Mouse (Mus musculus) bone marrow, adult 2 months (tissue): ENCODE data around the gene Grrp1. TPM values are rescaled to one million over a fixed set of nuclear protein-coding genes. Genes with fewer than 3 reads are reported as not detected.

Source experiments
- H3K27ac ChIP-seq: fragments of 200-500 bp; 2 replicates; pipeline ENCODE4 v1.5.1; 2012; ENCODE audit warnings: low read depth, mild to moderate bottlenecking, control low read depth, inconsistent platforms, low read length; ENCODE audit not compliant: control insufficient read depth, poor library complexity, insufficient read depth
- H3K4me1 ChIP-seq: fragments of 200-500 bp; 2 replicates; pipeline ENCODE4 v1.6.1; 2011; ENCODE audit warnings: low read length; ENCODE audit not compliant: control insufficient read depth, insufficient read depth
- H3K4me3 ChIP-seq: fragments of 200-500 bp; replicated peaks from 2 replicates; pipeline ENCODE3; 2011; ENCODE audit warnings: mild to moderate bottlenecking, low read depth, low read length, control low read depth; ENCODE audit not compliant: control insufficient read depth
- CTCF ChIP-seq: fragments of 200-500 bp; IDR thresholded peaks from 2 replicates; pipeline ENCODE4 v1.5.1; 2011; ENCODE audit warnings: low read length, control low read depth; ENCODE audit not compliant: control insufficient read depth, insufficient read depth
- POLR2A ChIP-seq: fragments of 200-500 bp; IDR thresholded peaks from 2 replicates; pipeline ENCODE4 v1.6.1; 2011; ENCODE audit warnings: low read depth, mild to moderate bottlenecking, control low read depth, low read length, borderline replicate concordance; ENCODE audit not compliant: control insufficient read depth
- WGBS: fragments of 180-500 bp; shearing (Covaris S2); methylation state at CpG from one replicate; pipeline ENCODE4 v1.1.7; 2018; 5-methylcytosine and 5-hydroxymethylcytosine counted together
- polyA plus RNA-seq: library from polyadenylated mRNA; stranded (reverse); fragments of >200 nt; gene quantifications from 2 replicates; pipeline ENCODE4 v1.2.4, GENCODE M21; 2011; ENCODE audit warnings: low replicate concordance; ENCODE audit not compliant: missing spikeins, insufficient read depth, insufficient read length

Gene Grrp1
- polyA plus RNA-seq, 1 experiment: 7.5 TPM

DNA sequence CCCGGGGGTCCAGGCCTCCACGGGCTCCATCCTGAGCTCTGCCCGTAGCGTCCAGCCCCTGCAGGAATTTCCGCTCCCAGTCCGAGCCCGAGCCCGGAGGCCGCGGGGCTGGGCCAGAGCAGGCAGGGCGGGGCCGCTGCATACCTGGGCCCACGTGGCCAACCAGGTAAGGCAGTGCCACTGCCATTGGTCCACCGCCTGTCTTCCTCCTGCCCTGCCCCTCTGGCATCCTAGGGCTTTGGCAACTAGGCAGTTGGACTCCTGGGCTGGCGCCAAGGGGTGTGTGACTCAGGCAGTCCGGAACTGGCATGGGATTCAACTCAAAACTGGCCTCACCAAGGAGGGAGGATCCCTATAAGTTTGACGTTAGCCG lies 15.6 kb downstream of the Grrp1 start, which contains the start of gene Cnksr1:
Cnksr1 (minus strand) TSS at position 121 of the 373 bp plus-strand sequence.
- Histone ChIP-seq H3K4me1 (no peaks in the 10 kb centered on the region), H3K27ac (no peak within 1 kb of the TSS), H3K4me3 (no peak within 1 kb of the TSS)
- TF ChIP-seq POLR2A (no peak), CTCF (no peak)
- WGBS: 18% methylated on average over 18 of the region's 18 CpGs

DNA sequence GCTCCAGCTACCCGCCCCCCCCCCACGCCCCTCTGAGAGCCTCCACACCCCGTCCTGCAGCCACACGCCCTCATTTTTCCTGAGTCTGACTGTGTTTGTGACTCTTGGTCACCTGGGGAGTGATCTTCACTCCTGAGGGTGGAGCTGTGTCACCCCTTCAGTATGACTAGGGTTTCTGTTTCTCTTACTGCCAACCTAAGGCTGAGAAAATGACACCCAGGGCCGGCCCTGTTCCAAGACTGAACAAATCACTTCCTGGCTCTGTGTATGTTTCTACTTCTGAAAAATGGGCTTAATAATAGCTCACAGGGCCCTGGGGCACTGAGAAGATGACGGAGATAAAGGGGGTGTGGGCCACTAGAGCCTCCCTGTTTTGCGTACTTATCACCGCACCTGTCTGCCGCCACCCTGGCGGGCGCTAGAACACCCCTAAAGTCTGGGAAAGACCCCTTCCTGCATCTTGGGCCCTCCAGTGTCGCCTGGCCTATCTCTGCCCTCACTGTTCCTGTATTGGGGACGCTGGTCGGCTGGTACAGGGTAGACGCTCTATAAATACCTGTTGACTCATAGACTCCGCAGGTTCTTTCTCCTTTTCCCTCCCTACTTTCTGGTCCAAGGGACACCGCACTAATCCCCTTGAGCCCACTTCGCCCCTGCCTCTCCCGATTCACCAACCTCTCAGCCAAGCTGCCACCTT lies 16.2 kb downstream of the Grrp1 start:
- Histone ChIP-seq H3K4me3 (no peak overlapping the region), H3K27ac (no peak overlapping the region), H3K4me1 (no peaks in the 10 kb centered on the region)
- 69% methylated on average over 19 of the region's 19 CpGs for WGBS
- TF ChIP-seq POLR2A: no peak
- no peak for TF ChIP-seq CTCF

DNA sequence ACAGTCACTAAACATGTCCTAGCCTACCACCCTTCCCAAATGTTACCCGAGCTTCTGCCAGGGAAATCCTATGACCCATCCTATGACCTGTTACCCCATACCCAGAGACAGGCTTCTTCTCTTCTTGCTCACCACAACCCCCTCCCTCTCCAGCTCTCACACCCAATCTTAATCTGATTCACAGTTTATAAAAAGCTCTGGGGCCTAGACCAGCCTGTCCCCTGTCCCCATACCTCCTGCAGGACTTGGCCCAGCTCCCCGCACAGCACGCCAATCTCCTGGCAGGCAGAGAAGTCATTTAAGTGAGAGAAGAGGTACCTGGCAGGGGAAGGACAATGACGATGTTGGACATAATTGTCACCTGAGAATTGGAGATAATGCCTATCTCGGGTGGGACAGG lies 19.0 kb downstream of the Grrp1 start:
- TF ChIP-seq POLR2A (no peak), CTCF (no peak)
- Histone ChIP-seq H3K4me1 (no peaks in the 10 kb centered on the region), H3K27ac (no peak overlapping the region), H3K4me3 (no peak overlapping the region)
- WGBS: 67% methylated on average over 5 of the region's 5 CpGs

DNA sequence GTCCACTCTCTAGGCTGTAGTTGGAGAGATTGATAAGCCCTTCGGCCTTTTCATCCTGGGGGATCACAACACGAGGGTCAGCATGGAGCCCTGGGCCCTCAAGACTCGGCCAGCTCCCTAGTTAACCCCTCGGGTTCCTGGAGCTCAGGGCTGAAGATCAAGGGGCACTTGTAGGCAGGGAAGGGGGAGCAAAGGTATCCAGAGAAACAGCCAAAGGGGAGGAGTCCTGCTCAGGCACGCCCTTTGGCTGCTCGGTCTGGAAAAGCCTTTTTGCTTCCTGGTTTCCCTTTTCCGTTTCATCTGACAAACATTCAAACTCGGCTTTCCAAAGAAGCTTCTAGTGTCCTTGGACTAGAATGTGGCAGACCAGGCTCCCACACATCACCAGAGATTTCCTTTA lies 23.5 kb downstream of the Grrp1 start:
- no peak overlapping the region for H3K27ac ChIP-seq
- H3K4me3 ChIP-seq: no peak overlapping the region
- H3K4me1 ChIP-seq: no peaks in the 10 kb centered on the region
- TF ChIP-seq POLR2A: no peak
- no peak for TF ChIP-seq CTCF
- WGBS: 61% methylated on average over 8 of the region's 8 CpGs

DNA sequence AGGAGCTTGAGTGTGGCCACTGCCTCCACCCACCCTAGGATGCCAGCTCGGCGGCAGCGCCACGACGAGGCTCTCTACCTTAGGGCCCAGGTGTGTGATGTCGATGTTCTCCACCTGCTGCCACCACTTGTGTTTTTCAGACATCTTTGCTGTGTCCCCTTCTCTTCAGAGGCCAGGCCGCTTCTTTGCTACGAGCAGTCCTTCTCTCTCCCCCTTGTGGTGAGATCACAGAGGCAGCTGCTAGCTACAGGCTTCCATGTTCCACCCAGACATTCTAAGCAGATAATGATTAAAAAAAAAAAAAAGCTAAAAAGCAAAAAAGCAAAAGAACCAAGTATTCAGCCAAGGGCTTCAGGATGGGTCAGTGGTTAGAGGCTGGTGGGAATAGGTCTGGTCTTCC lies 26.7 kb downstream of the Grrp1 start, which contains the start of gene Catsper4:
Catsper4 (minus strand) TSS at position 190 of the 400 bp plus-strand sequence.
- 75% methylated on average over 8 of the region's 8 CpGs for WGBS
- TF ChIP-seq POLR2A: no peak
- 0 out of 2 replicates have a peak, but pooled peaks have one; percentile 5 for TF ChIP-seq CTCF
- Histone ChIP-seq H3K4me1 (no peaks in the 10 kb centered on the region), H3K27ac (no peak within 1 kb of the TSS), H3K4me3 (no peak within 1 kb of the TSS)

DNA sequence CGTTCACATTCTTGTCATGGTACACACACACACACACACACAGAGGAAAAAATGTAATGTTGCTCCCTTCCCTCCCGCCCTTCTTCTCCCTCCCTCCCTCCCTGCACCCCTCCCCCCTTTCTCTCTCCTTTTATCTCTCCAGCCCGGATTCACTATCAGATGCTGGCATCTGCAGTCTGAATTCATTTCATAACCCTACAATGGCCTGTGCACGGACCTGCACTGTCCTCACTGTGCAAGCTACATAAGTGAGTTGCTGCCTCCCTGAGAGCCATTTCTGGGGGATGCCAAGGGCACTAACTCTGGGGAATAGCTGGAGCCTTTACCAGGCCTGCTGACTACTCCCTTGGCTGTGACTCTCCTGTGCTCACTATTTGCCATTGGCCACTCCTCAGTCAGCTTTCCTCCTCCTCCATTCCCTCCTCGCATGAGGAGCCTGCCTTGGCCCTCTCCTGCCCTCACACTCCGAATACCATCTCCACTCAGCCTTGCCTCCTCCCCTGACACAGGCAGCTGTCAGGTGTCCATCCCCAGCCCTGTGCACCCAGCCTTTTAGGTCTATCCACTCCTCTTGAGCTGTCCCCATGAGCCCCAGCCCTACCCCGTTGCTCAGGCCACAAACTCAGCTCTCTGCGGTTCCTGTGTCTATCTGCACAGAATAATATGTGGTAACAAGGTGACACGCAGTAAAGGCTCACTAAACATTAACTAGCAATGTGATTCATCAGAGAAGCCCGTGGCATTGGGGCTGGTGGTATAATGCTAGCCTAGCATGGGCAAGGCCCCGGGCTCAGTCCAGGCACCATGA lies 30.9 kb downstream of the Grrp1 start:
- H3K27ac ChIP-seq: no peak overlapping the region
- no peak overlapping the region for H3K4me3 ChIP-seq
- no peak for TF ChIP-seq POLR2A
- TF ChIP-seq CTCF: no peak
- no peaks in the 10 kb centered on the region for H3K4me1 ChIP-seq
- WGBS: 69% methylated on average over 11 of the region's 11 CpGs

DNA sequence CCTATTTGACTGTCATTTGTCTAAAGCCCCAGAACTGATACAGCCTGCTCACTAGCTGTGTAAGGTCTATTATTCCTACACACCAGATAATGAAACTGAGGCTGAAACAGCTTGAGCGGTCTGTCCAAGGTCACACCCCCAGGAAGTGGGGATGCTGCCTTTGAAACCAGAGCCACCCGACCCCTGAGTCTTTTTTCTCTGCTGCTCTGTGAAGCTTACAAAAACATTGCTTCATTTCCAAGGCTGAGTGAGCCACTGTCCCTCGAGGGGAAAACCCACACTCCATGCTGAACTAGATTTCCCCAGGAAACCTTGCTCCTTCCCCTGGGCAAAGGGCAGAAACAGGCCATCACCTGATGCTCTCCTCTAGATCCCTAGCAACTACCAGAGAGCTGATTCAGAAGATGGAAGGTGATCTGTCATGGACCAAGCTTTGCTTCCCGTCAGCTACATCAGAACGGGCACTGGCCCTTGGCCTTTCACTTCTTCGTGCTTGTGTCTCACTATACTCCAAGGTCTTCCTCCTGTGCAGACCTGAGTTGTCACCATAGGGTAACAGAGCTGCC lies 47.3 kb downstream of the Grrp1 start:
- no peaks in the 10 kb centered on the region for H3K4me1 ChIP-seq
- no peak overlapping the region for H3K27ac ChIP-seq
- 48% methylated on average over 6 of the region's 6 CpGs for WGBS
- TF ChIP-seq POLR2A (no peak), CTCF (no peak)
- no peak overlapping the region for H3K4me3 ChIP-seq

DNA sequence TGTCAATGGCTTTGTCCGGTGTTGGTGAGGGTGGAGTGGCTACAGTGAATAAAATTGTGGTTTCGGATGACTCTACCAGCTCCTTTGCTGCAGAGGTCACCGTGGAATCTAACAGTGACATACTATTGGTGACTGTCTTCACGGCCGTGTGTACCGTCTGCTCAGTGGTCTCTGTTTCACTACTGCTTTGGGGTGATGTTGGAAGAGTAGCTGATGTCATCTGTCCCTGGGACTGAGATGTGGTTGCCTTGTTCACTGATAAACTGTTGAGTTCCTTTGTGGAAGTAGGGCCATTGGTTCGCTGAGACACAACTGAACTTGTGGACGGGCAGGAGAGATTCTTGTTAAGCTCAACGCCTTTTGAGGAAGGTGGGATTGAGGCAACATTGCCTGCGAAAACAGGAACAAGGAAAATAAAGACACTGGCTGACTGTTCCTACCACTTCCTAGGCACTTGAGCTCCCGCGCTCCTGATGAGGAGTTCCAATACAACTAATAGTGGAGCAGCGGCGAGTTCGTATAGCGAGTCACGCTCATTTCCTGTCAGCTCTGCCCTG lies 50.5 kb downstream of the Grrp1 start:
- WGBS: 51% methylated on average over 17 of the region's 17 CpGs
- no peak overlapping the region for H3K4me3 ChIP-seq
- H3K4me1 ChIP-seq: no peaks in the 10 kb centered on the region
- no peak for TF ChIP-seq POLR2A
- TF ChIP-seq CTCF: no peak
- H3K27ac ChIP-seq: no peak overlapping the region
